Mouse (Mus musculus) hindbrain, embryonic 16.5 days (tissue): ENCODE data around the gene Vwa3b. TPM values are rescaled to one million over a fixed set of nuclear protein-coding genes. Genes with fewer than 3 reads are reported as not detected.

ENCODE experiments used
- ATAC-seq: fragments of 200-750 bp; cut with Nextera tagmentation; 2 replicates; pipeline ENCODE4 v1.8.0; 2017; ENCODE audit warnings: moderate TSS enrichment, moderate library complexity
- H3K27ac ChIP-seq: fragments of 300-500 bp; sonication (generic); 2 replicates; pipeline ENCODE4 v1.5.1; 2014; ENCODE audit warnings: low read depth, mild to moderate bottlenecking, control low read depth, low read length, moderate library complexity
- H3K27me3 ChIP-seq: fragments of 300-500 bp; sonication (generic); replicated peaks from 2 replicates; pipeline ENCODE4 v1.6.1; 2014; ENCODE audit warnings: low read length; ENCODE audit not compliant: control insufficient read depth, insufficient read depth
- H3K36me3 ChIP-seq: fragments of 300-500 bp; sonication (generic); 2 replicates; pipeline ENCODE4 v1.6.1; 2014; ENCODE audit warnings: mild to moderate bottlenecking, low read length, moderate library complexity, mixed read lengths; ENCODE audit not compliant: control insufficient read depth, insufficient read depth
- H3K4me1 ChIP-seq: fragments of 300-500 bp; sonication (generic); 2 replicates; pipeline ENCODE4 v1.6.1; 2014; ENCODE audit warnings: low read depth, low read length; ENCODE audit not compliant: control insufficient read depth, insufficient read depth
- H3K4me2 ChIP-seq: fragments of 300-500 bp; sonication (generic); 2 replicates; pipeline ENCODE4 v1.6.1; 2014; ENCODE audit warnings: mild to moderate bottlenecking, low read length, control low read depth, moderate library complexity
- H3K4me3 ChIP-seq: fragments of 300-500 bp; sonication (generic); 2 replicates; pipeline ENCODE4 v1.5.1; 2014; ENCODE audit warnings: mild to moderate bottlenecking, low read length, control low read depth, moderate library complexity
- H3K9ac ChIP-seq: fragments of 300-500 bp; sonication (generic); 2 replicates; pipeline ENCODE4 v1.6.1; 2014; ENCODE audit warnings: low read depth, mild to moderate bottlenecking, control low read depth, low read length, moderate library complexity
- H3K9me3 ChIP-seq: fragments of 300-500 bp; sonication (generic); 2 replicates; pipeline ENCODE4 v1.6.1; 2014; ENCODE audit warnings: mild to moderate bottlenecking, low read length, moderate library complexity; ENCODE audit not compliant: control insufficient read depth
- WGBS: fragments of 180-500 bp; shearing (Covaris S2); extraction: QIAGEN DNeasy Blood & Tissue Kit; methylation state at CpG from one replicate; pipeline ENCODE4 v1.1.7; 2014; 5-methylcytosine and 5-hydroxymethylcytosine counted together
- polyA plus RNA-seq: library from polyadenylated mRNA; unstranded; fragments of >200 nt; fragmentation: Nextera tagmentation; extraction: Ambion mirVana; gene quantifications from 2 replicates; pipeline ENCODE4 v1.2.1, GENCODE M21; 2015

Vwa3b gene
- polyA plus RNA-seq, 1 experiment from 2014 or later: 0.81 TPM

DNA sequence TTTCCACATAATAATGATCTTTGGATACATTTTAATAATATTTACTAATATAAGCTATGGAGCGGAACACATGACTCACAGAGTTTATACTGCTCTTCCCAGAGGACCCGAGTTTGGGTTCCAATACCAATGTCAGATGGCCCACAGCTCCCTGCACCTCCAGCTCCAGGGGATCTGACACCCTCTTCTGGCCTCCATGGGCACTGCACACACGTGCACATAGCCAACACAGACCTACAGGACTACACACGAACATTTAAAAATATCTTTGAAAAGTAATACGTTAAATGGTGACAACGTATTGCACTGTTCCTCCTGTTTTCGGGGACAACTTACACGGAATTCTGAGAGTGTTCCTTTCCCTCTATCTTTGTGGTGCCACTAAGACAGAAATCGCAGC is 125.5 kb downstream of the Vwa3b start:
- no peak for ATAC-seq
- H3K9ac ChIP-seq: no peak overlapping the region
- H3K4me2 ChIP-seq: no peak overlapping the region
- H3K36me3 ChIP-seq: no peaks in the 10 kb centered on the region
- H3K4me1 ChIP-seq: no peaks in the 10 kb centered on the region
- H3K27ac ChIP-seq: no peak overlapping the region
- H3K27me3 ChIP-seq: no peaks in the 10 kb centered on the region
- H3K4me3 ChIP-seq: no peak overlapping the region
- WGBS: 93% methylated on average over 9 of the region's 9 CpGs
- no peaks in the 10 kb centered on the region for H3K9me3 ChIP-seq

DNA sequence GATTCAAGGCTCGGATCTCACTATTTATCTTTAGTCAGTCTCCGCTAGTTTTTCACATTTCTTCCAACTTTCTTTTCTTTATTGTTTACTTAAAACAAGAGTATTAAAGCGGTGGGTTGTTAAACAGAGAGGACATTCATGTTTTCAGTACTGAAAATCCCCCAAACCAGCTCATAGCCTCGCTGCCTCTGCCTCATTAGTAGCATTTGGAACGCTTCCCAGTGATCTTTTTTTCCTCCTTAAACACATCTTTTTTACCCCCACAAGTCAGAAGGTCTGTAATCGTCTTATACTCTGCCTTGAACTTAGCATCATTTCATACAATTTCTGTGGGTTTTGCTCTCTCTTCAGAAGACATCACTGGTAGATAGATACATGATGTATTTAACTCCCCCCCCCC is 139.7 kb downstream of the Vwa3b start:
- no peaks in the 10 kb centered on the region for H3K4me1 ChIP-seq
- H3K4me2 ChIP-seq: no peak overlapping the region
- no peak overlapping the region for H3K27ac ChIP-seq
- no peak overlapping the region for H3K4me3 ChIP-seq
- H3K9me3 ChIP-seq: no peaks in the 10 kb centered on the region; the same call in none of the 2 replicates
- H3K36me3 ChIP-seq: no peaks in the 10 kb centered on the region
- WGBS: 44% methylated on average over 6 of the region's 6 CpGs
- H3K27me3 ChIP-seq: no peaks in the 10 kb centered on the region
- ATAC-seq: no peak
- no peak overlapping the region for H3K9ac ChIP-seq

DNA sequence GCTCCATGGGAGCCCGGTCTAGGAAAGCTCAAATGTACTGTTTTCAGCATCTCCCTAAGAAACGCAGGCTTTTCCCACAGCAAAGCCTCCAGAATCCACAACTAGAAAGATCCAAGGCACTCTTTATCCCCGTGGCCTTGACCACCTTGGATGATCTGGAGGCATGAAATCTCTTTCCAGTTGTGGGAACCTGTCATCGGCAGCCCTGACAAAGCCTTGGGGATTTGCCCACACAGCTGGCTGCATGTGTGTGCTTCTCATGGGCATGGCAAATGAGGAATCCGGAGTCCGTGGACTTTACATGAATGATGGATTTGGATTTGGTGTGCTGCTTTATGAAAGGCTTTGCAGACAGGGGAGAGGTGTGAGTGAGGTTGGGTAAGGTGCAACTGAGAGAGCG is 141.5 kb downstream of the Vwa3b start:
- H3K9ac ChIP-seq: no peak overlapping the region
- no peaks in the 10 kb centered on the region for H3K36me3 ChIP-seq
- no peak overlapping the region for H3K27ac ChIP-seq
- 71% methylated on average over 7 of the region's 7 CpGs for WGBS
- no peak overlapping the region for H3K4me2 ChIP-seq
- no peaks in the 10 kb centered on the region for H3K27me3 ChIP-seq
- no peaks in the 10 kb centered on the region; the same call in none of the 2 replicates for H3K9me3 ChIP-seq
- H3K4me1 ChIP-seq: no peaks in the 10 kb centered on the region
- no peak for ATAC-seq
- no peak overlapping the region for H3K4me3 ChIP-seq

DNA sequence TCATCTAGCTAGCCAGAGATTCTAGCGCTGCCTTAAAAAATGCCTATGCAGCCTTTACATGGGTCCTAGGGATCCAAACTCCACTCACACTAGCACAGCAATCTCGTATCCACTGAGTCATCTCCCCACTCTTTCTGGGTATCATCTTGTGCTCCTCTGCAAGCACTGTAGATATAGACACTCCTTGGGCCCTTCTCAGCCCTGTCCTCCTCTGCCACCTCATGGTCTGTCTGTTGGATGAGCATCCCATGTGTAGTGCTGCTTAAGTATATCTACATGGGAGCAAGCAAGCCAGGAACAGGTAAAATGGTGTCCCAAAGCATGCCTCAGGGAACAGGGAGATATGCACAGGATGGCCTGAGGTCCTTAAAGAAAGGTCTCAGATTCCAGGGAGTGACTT is 151.5 kb downstream of the Vwa3b start:
- no peak for ATAC-seq
- Histone ChIP-seq H3K4me3 (no peak overlapping the region), H3K27me3 (no peaks in the 10 kb centered on the region), H3K9ac (no peak overlapping the region), H3K27ac (no peak overlapping the region), H3K4me1 (no peaks in the 10 kb centered on the region), H3K9me3 (no peaks in the 10 kb centered on the region), H3K36me3 (no peaks in the 10 kb centered on the region), H3K4me2 (no peak overlapping the region)
- 83% methylated on average over 2 of the region's 2 CpGs for WGBS

DNA sequence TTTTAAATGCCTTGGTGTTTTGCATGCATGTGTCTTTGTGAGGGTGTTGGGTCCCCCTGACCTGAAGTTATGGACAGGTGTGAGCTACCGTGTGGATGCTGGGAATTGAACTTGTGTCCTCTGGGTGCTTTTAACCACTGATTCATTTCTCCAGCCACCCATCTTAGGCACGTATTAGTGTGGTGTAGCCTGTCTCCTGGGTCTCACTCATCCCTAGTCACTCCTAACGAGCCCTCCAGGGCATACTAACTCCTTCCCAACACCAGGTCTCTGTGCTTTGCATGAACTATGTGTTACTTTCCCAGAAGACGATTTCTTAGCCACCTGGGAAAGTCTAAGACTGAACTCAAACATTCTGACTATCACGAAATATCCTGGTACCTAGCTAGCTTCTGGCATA is 153.5 kb downstream of the Vwa3b start:
- no peak overlapping the region for H3K4me3 ChIP-seq
- no peak for ATAC-seq
- H3K27me3 ChIP-seq: no peaks in the 10 kb centered on the region
- no peaks in the 10 kb centered on the region for H3K36me3 ChIP-seq
- H3K9ac ChIP-seq: no peak overlapping the region
- H3K4me2 ChIP-seq: no peak overlapping the region
- H3K27ac ChIP-seq: no peak overlapping the region
- 77% methylated on average over 5 of the region's 5 CpGs for WGBS
- H3K4me1 ChIP-seq: no peaks in the 10 kb centered on the region
- no peaks in the 10 kb centered on the region for H3K9me3 ChIP-seq

DNA sequence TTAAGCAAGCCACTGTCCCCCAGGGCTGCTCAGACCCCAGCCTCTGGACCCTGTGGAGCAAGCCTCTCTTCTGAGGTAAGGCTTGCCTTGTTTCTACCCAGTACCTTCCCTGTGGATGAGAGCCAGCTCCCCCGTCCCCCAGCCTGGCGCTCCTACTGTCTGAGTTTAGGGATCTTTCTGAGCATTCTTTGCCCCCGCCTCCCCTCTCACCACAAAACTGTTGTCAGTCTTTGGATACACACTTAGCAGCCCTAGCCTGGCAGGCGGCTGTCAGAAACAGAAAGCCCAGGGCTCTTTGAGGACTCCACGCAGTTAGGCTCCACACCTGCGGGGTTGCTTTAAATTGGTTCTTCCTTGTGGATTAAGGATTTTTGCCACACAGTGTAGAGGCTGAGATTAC is 160.7 kb downstream of the Vwa3b start:
- ATAC-seq: no peak
- no peaks in the 10 kb centered on the region for H3K27me3 ChIP-seq
- H3K27ac ChIP-seq: no peak overlapping the region
- H3K9me3 ChIP-seq: no peaks in the 10 kb centered on the region
- no peaks in the 10 kb centered on the region for H3K4me1 ChIP-seq
- no peak overlapping the region for H3K4me2 ChIP-seq
- no peak overlapping the region for H3K9ac ChIP-seq
- H3K4me3 ChIP-seq: no peak overlapping the region
- WGBS: 64% methylated on average over 6 of the region's 6 CpGs
- H3K36me3 ChIP-seq: no peaks in the 10 kb centered on the region

DNA sequence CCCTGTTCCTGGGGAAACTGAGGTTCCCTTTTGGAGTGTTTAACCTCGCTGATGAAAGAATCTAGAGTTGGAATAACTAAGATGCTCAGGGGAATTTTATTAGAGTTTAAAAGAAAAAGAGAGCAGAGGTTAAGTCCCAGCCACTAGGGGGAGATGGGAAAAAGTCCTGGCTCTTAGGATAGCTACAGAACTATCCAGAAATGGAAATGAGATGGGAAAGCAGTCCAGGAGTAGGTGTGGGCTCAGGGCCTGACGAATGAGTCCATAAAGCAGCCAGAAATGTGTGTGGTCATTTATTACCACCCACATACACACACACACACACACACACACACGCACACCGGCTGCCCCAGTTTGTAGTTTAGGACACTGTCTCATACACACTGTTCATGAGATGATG is 168.2 kb downstream of the Vwa3b start:
- Histone ChIP-seq H3K4me1 (no peaks in the 10 kb centered on the region), H3K4me3 (no peak overlapping the region), H3K27me3 (no peaks in the 10 kb centered on the region), H3K27ac (no peak overlapping the region), H3K9ac (no peak overlapping the region), H3K9me3 (no peaks in the 10 kb centered on the region), H3K36me3 (no peaks in the 10 kb centered on the region), H3K4me2 (no peak overlapping the region)
- no peak for ATAC-seq
- WGBS: 71% methylated on average over 4 of the region's 4 CpGs

DNA sequence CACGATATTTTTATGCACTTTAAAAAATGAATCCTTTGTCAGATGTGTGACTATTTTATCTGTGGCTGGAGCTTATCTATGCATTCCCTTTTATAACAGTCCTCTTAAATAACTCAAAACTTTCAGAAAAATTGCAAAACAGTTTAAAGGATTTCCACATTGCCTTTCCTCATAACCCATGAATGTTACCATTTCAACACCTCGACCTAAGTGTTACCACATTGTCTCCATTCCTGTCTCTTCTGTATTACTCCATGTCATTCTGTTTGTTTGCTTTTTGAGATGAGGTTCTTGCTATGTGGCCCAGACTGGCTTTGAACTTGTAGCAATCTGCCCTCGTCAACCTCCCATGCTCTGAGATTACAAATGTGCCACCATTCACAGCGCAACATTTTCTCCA is 175.0 kb downstream of the Vwa3b start:
- ATAC-seq: no peak
- H3K36me3 ChIP-seq: no peaks in the 10 kb centered on the region

DNA sequence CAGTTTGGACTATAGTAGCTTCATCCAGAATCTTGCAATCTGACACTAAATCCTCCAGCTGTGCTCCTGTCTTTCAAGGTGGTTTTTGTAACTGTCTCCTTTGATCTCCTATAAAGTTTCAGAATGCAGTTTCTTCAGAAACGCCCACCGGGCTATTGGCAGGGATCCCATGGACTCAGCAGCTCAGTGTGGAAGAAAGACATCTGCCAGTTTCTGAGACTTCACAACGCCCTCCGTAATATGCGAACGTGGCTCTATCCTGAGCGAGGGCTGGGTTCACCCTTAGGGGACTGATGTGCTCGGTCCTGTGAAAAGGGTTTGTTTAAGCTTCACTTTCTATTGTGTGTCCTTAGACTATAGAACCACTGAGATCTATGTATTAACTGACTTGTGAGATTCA is 181.3 kb downstream of the Vwa3b start:
- Histone ChIP-seq H3K9ac (no peak overlapping the region), H3K4me1 (no peaks in the 10 kb centered on the region), H3K4me2 (no peak overlapping the region), H3K36me3 (no peaks in the 10 kb centered on the region), H3K27me3 (no peaks in the 10 kb centered on the region), H3K4me3 (no peak overlapping the region), H3K9me3 (no peaks in the 10 kb centered on the region), H3K27ac (no peak overlapping the region)
- WGBS: 75% methylated on average over 8 of the region's 8 CpGs
- no peak for ATAC-seq

More for the DNA sequence above, 175.0 kb downstream of the Vwa3b start:
- no peaks in the 10 kb centered on the region for H3K27me3 ChIP-seq
- WGBS: 89% methylated on average over 4 of the region's 4 CpGs
- H3K4me3 ChIP-seq: no peak overlapping the region
- H3K9ac ChIP-seq: no peak overlapping the region
- H3K27ac ChIP-seq: no peak overlapping the region
- no peaks in the 10 kb centered on the region for H3K9me3 ChIP-seq
- no peaks in the 10 kb centered on the region for H3K4me1 ChIP-seq
- H3K4me2 ChIP-seq: no peak overlapping the region

DNA sequence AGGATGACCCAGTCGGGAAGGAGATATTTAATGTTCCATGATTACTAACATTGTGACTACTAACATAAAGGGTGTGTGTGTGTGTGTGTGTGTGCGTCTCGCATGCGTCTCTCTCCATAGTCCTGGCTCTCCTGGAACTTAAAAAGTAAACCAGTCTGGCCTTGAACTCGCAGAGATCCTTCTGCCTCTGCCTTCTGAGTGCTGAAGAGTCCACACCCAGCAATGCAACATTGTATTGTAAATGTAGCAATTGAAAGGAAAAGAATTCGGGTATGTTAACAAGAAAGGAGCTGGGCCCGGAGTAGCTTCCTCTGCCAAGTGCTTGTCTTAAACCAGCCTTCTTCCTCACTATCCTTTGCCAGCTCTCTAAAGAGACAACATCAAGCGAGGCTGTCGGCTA is 186.0 kb downstream of the Vwa3b start:
- H3K27ac ChIP-seq: no peak overlapping the region
- H3K4me1 ChIP-seq: no peaks in the 10 kb centered on the region
- no peaks in the 10 kb centered on the region for H3K9me3 ChIP-seq
- no peak overlapping the region for H3K9ac ChIP-seq
- H3K36me3 ChIP-seq: no peaks in the 10 kb centered on the region
- no peak overlapping the region for H3K4me3 ChIP-seq
- no peaks in the 10 kb centered on the region for H3K27me3 ChIP-seq
- no peak for ATAC-seq
- no peak overlapping the region for H3K4me2 ChIP-seq
- 91% methylated on average over 9 of the region's 9 CpGs for WGBS
